Mouse (Mus musculus) CH12.LX (cell line): ENCODE measurements around the gene Mtf1. TPM values are rescaled to one million over a fixed set of nuclear protein-coding genes. Genes with fewer than 3 reads are reported as not detected.

Experiments
- DNase-seq: peaks from one replicate; pipeline ENCODE4 v3.0.0-alpha.2; 2013; ENCODE audit errors: extremely low read depth
- H3K27ac ChIP-seq: 2 replicates; pipeline ENCODE4 v1.5.1; 2012; ENCODE audit warnings: low read depth, mild to moderate bottlenecking, control low read depth, moderate library complexity; ENCODE audit not compliant: insufficient read depth
- H3K27me3 ChIP-seq: replicated peaks from 2 replicates; pipeline ENCODE3; 2012; ENCODE audit warnings: inconsistent platforms
- H3K36me3 ChIP-seq, 2 experiments: replicated peaks in 1 of 2; 2 replicates each; pipeline versions ENCODE3 to v1.6.1; 2012; ENCODE audit warnings: inconsistent platforms in 1 of 2, low read length in 1 of 2, mild to moderate bottlenecking in 1 of 2, mixed read lengths in 1 of 2, moderate library complexity in 1 of 2; ENCODE audit not compliant: control insufficient read depth in 1 of 2, insufficient read depth in 1 of 2
- H3K4me1 ChIP-seq, 2 experiments: 2 replicates each; pipeline ENCODE4 v1.6.1; 2012; ENCODE audit warnings: inconsistent platforms in 1 of 2, moderate library complexity in 1 of 2; ENCODE audit not compliant: insufficient read depth in 2 of 2, control insufficient read depth in 1 of 2
- H3K4me2 ChIP-seq: 2 replicates; pipeline ENCODE4 v1.6.1; 2012; ENCODE audit warnings: low read depth, mild to moderate bottlenecking, control low read depth; ENCODE audit not compliant: poor library complexity, insufficient read depth, severe bottlenecking
- H3K4me3 ChIP-seq, 3 experiments: fragments of 150-350 bp in 1 of 3; sonication (generic) in 1 of 3; replicated peaks in 1 of 3; 2 replicates each; pipeline versions ENCODE3 to v1.5.1; 2011 to 2012; ENCODE audit warnings: low read depth in 2 of 3, low read length in 2 of 3, mild to moderate bottlenecking in 2 of 3, moderate library complexity in 2 of 3, control low read depth in 1 of 3, improper control_type of control experiment in 1 of 3, inconsistent platforms in 1 of 3, mixed read lengths in 1 of 3; ENCODE audit not compliant: poor library complexity in 1 of 3
- H3K79me2 ChIP-seq: replicated peaks from 2 replicates; pipeline ENCODE4 v1.6.1; 2012; ENCODE audit warnings: mild to moderate bottlenecking, moderate library complexity; ENCODE audit not compliant: control insufficient read depth, poor library complexity, insufficient read depth, severe bottlenecking; ENCODE audit errors: extremely low read depth
- H3K9ac ChIP-seq: 2 replicates; pipeline ENCODE4 v1.6.1; 2012; ENCODE audit warnings: low read depth, mild to moderate bottlenecking, control low read depth, moderate library complexity; ENCODE audit not compliant: insufficient read depth
- H3K9me3 ChIP-seq: replicated peaks from 2 replicates; pipeline ENCODE3; 2012; ENCODE audit warnings: low read length, inconsistent platforms, mixed read lengths
- BHLHE40 ChIP-seq: IDR thresholded peaks from 2 replicates; pipeline ENCODE4 v1.6.1; 2011; ENCODE audit warnings: mild to moderate bottlenecking, low read depth, low read length, improper control_type of control experiment
- CHD1 ChIP-seq: IDR thresholded peaks from 2 replicates; pipeline ENCODE4 v1.6.1; 2012; ENCODE audit warnings: low read depth, low read length, improper control_type of control experiment, inconsistent platforms
- CHD2 ChIP-seq: IDR thresholded peaks from 2 replicates; pipeline ENCODE4 v1.6.1; 2011; ENCODE audit warnings: low read length, improper control_type of control experiment
- CTCF ChIP-seq, 2 experiments: IDR thresholded peaks in 1 of 2; conservative IDR thresholded peaks in 1 of 2; 2 replicates each; pipeline ENCODE4 v1.5.1; 2011 to 2012; ENCODE audit warnings: low read depth in 2 of 2, low read length in 2 of 2, improper control_type of control experiment in 1 of 2, inconsistent platforms in 1 of 2, mild to moderate bottlenecking in 1 of 2, moderate library complexity in 1 of 2
- EP300 ChIP-seq: IDR thresholded peaks from 2 replicates; pipeline ENCODE4 v1.6.1; 2011; ENCODE audit warnings: low read length, improper control_type of control experiment
- ETS1 ChIP-seq: conservative IDR thresholded peaks from 2 replicates; pipeline ENCODE4 v1.6.1; 2012; ENCODE audit warnings: low read depth, mild to moderate bottlenecking, inconsistent platforms, low read length, improper control_type of control experiment, moderate library complexity
- GABPA ChIP-seq: IDR thresholded peaks from 2 replicates; pipeline ENCODE4 v1.6.1; 2012; ENCODE audit warnings: low read depth, low read length, improper control_type of control experiment, inconsistent platforms; ENCODE audit not compliant: insufficient replicate concordance
- HCFC1 ChIP-seq: IDR thresholded peaks from 2 replicates; pipeline ENCODE4 v1.6.1; 2012; ENCODE audit warnings: low read depth, mild to moderate bottlenecking, inconsistent platforms, low read length, improper control_type of control experiment
- IRF4 ChIP-seq: IDR thresholded peaks from 2 replicates; pipeline ENCODE4 v1.6.1; 2014; ENCODE audit warnings: low read depth, mild to moderate bottlenecking, inconsistent platforms, low read length, improper control_type of control experiment
- JUN ChIP-seq: IDR thresholded peaks from 2 replicates; pipeline ENCODE4 v1.6.1; 2011; ENCODE audit warnings: low read depth, mild to moderate bottlenecking, low read length, improper control_type of control experiment, moderate library complexity; ENCODE audit not compliant: insufficient read depth
- MAFK ChIP-seq: IDR thresholded peaks from 2 replicates; pipeline ENCODE4 v1.6.1; 2011; ENCODE audit warnings: low read length, improper control_type of control experiment; ENCODE audit not compliant: insufficient replicate concordance
- MAX ChIP-seq: IDR thresholded peaks from 2 replicates; pipeline ENCODE4 v1.6.1; 2011; ENCODE audit warnings: low read length, improper control_type of control experiment
- MAZ ChIP-seq: IDR thresholded peaks from 2 replicates; pipeline ENCODE4 v1.6.1; 2012; ENCODE audit warnings: low read depth, mild to moderate bottlenecking, inconsistent platforms, low read length, improper control_type of control experiment, moderate library complexity
- MXI1 ChIP-seq: IDR thresholded peaks from 2 replicates; pipeline ENCODE4 v1.6.1; 2011; ENCODE audit warnings: mild to moderate bottlenecking, low read depth, low read length, improper control_type of control experiment
- MYC ChIP-seq: IDR thresholded peaks from 2 replicates; pipeline ENCODE4 v1.6.1; 2011; ENCODE audit warnings: low read depth, mild to moderate bottlenecking, improper control_type of control experiment, low read length
- NELFE ChIP-seq: IDR thresholded peaks from 2 replicates; pipeline ENCODE4 v1.6.1; 2011; ENCODE audit warnings: low read depth, low read length, improper control_type of control experiment
- POLR2A ChIP-seq: IDR thresholded peaks from 2 replicates; pipeline ENCODE4 v1.6.1; 2011; ENCODE audit warnings: low read depth, mild to moderate bottlenecking, improper control_type of control experiment, low read length
- UBTF ChIP-seq: IDR thresholded peaks from 2 replicates; pipeline ENCODE4 v1.6.1; 2012; ENCODE audit warnings: low read depth, mild to moderate bottlenecking, inconsistent platforms, low read length, improper control_type of control experiment, moderate library complexity
- USF1 ChIP-seq: IDR thresholded peaks from 2 replicates; pipeline ENCODE4 v1.6.1; 2014; ENCODE audit warnings: low read depth, mild to moderate bottlenecking, inconsistent platforms, low read length, improper control_type of control experiment
- ZC3H11A ChIP-seq: IDR thresholded peaks from 2 replicates; pipeline ENCODE4 v1.6.1; 2012; ENCODE audit warnings: low read depth, mild to moderate bottlenecking, inconsistent platforms, low read length, improper control_type of control experiment
- ZKSCAN1 ChIP-seq: IDR thresholded peaks from 2 replicates; pipeline ENCODE4 v1.6.1; 2012; ENCODE audit warnings: low read depth, inconsistent platforms, low read length, improper control_type of control experiment, borderline replicate concordance
- ZNF384 ChIP-seq: IDR thresholded peaks from 2 replicates; pipeline ENCODE4 v1.6.1; 2012; ENCODE audit warnings: low read depth, low read length, improper control_type of control experiment, inconsistent platforms
- dilution Hi-C: fragments of 300-500 bp; cut with MboI; formaldehyde crosslinking; loops from 2 replicates; pipeline ENCODE4 v1.14.3; 2020; ENCODE audit warnings: low sequenced_read_pairs; ENCODE audit not compliant: extremely low pct_unique_long_range_greater_than_20kb, extremely low pct_ligation_motif_present
- in situ Hi-C: fragments of 300-500 bp; cut with MboI; formaldehyde crosslinking; loops from 3 replicates; pipeline ENCODE4 v1.14.3; 2019; ENCODE audit warnings: low sequenced_read_pairs, low pct_ligation_motif_present, low pct_unique_long_range_greater_than_20kb, mixed read lengths
- polyA plus RNA-seq: library from polyadenylated mRNA; unstranded; fragments of >175 nt; gene quantifications from 2 replicates; pipeline ENCODE4 v1.2.1, GENCODE M21; 2012; ENCODE audit warnings: low read depth; ENCODE audit not compliant: insufficient read length
- total RNA-seq, 2 experiments: library from RNA; depleted of rRNA; stranded (reverse); fragments of 300-350 nt in 1 of 2; fragments of >200 nt in 1 of 2; gene quantifications; 2 replicates each; pipeline ENCODE4 v1.2.3; 2012 to 2014

Mtf1 gene
- total and polyA plus RNA-seq, 3 experiments, result 6.8 to 19.8 (median 9.8) TPM

- H3K4me2 ChIP-seq, result no peak overlapping the region
- dilution Hi-C loops, result no loop called here
- no peaks in the 10 kb centered on the region for H3K27me3 ChIP-seq
- TF ChIP-seq ZNF384 (no peak), MXI1 (no peak), MAFK (no peak), POLR2A (no peak), ZC3H11A (no peak), IRF4 (no peak), BHLHE40 (no peak), GABPA (no peak), JUN (no peak), EP300 (no peak), USF1 (no peak), MAZ (no peak), ZKSCAN1 (no peak), CTCF (conservative IDR thresholded peaks at IDR 0.05 in 1 of 2, IDR thresholded peaks at IDR 0.05 in 1 of 2; ENCODE audit: low read depth in 2 of 2, low read length in 2 of 2) (no peak), ETS1 (no peak), CHD2 (no peak), MAX (no peak), CHD1 (no peak), MYC (no peak), NELFE (no peak)
- TF ChIP-seq, all 38 proteins: peak for 0
- Histone ChIP-seq H3K4me3 (no peak overlapping the region), H3K9me3 (no peaks in the 10 kb centered on the region), H3K36me3 (peaks cover 5 to 68% of the 10 kb centered on the region in 2 experiments), H3K79me2 (peaks cover 12% of the 10 kb centered on the region), H3K4me1 (peaks cover 0 to 6% of the 10 kb centered on the region in 2 experiments; a peak in 1 of 4 replicates), H3K9ac (no peak overlapping the region), H3K27ac (no peak overlapping the region)
- in situ Hi-C loops, result loop anchor here (25.0 kb wide), 1 partner anchor 296 kb away; the partner anchor contains the start of genes Dnali1 and Snip1
- no peak for DNase-seq
Observed at GRCm38 (mm10) chr4:124765802-124766565, 35.9 kb upstream of the Mtf1 start.

GRCm38 (mm10) chr4:124766566-124766940 is 35.4 kb upstream of the Mtf1 start:
- Histone ChIP-seq H3K36me3 (peaks cover 6 to 69% of the 10 kb centered on the region in 2 experiments), H3K9ac (no peak overlapping the region), H3K4me3 (no peak overlapping the region), H3K9me3 (no peaks in the 10 kb centered on the region), H3K4me2 (no peak overlapping the region)
- dilution Hi-C loops, result no loop called here
- in situ Hi-C loops, result loop anchor here (25.0 kb wide), 1 partner anchor 296 kb away; the partner anchor contains the start of genes Dnali1 and Snip1
- TF ChIP-seq HCFC1 (no peak), ZNF384 (no peak), USF1 (no peak), MAFK (no peak), UBTF (no peak)
- TF ChIP-seq, all 38 proteins: peak for 0
- Histone ChIP-seq H3K4me1 (peaks cover 0 to 6% of the 10 kb centered on the region in 2 experiments; a peak in 1 of 4 replicates), H3K27ac (no peak overlapping the region), H3K27me3 (no peaks in the 10 kb centered on the region), H3K79me2 (peaks cover 16% of the 10 kb centered on the region)
- no peak for DNase-seq
